Mouse (Mus musculus) retina, embryonic 14.5 days (tissue): Measurements from ENCODE around the gene Syngr1.

Experiments used
- DNase-seq: peaks from one replicate; pipeline ENCODE4 v3.0.0-alpha.2; 2015; ENCODE audit warnings: low spot score

Syngr1 gene

DNA sequence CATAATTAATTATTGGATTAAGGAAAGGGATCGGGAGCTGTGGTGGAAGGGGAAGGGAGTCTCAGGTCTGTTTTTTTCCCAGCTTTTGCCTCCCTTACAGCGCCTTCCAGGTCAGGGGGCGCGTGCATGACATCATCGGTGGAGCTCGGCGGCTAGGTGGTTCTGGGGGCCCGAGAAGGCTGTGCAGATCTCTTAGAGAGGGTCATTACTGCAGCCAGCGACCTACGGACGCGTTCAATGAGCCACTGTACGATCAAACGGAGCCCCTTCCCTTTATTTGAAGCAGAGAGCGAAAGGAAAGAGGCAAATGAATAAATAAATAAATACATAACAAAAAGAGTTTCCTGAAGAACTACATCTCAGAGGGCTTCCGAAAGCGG lies 403 bp upstream of the Syngr1 start:
- peak; percentile 48 for DNase-seq

- DNase-seq = no peak
These were observed 907 bp downstream of the Syngr1 start for GRCm38 (mm10) chr15:80092041-80092441.

- DNase-seq = no peak
These were observed 1.5 kb downstream of the Syngr1 start for GRCm38 (mm10) chr15:80092599-80092998.

GRCm38 (mm10) chr15:80094201-80094600 lies 3.1 kb downstream of the Syngr1 start:
- no peak for DNase-seq

GRCm38 (mm10) chr15:80095596-80095995 lies 4.5 kb downstream of the Syngr1 start:
- DNase-seq = no peak

- DNase-seq = no peak
These were observed 5.3 kb downstream of the Syngr1 start for GRCm38 (mm10) chr15:80096406-80096805.

DNA sequence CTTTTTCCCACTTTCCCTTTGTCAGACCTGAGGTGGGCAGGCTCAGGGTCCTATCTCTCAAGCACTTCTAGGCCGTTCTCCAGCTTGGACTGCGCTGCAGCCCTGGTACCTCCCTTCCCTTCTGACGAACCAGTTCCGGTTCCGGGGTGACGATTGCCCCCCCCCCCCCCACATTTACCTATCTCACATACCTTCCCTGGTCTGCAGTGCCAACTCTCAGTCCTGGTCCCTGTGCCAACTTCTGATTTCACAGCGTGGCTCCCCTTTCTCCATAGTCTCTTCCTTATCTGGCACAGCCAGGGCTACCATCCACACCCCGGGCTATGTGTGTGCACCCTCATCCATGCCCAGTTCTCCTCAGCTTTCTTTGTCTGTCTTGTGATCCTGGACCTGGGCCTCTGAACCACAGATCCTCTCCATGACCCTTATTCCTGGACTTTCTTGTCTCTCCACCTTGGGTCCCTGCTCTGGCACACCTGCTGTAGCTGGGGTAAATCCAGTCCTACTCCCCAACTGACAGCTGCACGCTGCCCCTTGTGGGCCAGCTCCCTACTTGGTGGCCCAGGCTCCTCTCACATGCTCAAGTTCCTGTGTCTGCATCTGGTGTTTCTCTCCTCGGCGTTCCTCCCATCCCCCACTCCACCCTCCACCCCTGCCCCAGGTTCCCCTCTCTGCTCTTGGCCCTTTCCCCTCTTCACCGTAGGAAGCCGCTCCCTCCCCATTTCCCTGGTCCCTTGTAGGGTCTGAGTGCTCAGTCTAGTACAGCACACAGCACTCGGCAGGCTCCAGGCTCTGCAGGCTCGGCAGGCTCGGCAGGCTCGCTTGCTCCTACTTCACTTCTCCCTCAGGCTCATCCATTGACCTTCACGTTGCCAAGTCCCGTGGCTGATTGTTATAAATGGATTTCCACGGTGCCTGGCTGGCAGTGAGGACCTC lies 6.1 kb downstream of the Syngr1 start:
- DNase-seq = peak; percentile 67

DNA sequence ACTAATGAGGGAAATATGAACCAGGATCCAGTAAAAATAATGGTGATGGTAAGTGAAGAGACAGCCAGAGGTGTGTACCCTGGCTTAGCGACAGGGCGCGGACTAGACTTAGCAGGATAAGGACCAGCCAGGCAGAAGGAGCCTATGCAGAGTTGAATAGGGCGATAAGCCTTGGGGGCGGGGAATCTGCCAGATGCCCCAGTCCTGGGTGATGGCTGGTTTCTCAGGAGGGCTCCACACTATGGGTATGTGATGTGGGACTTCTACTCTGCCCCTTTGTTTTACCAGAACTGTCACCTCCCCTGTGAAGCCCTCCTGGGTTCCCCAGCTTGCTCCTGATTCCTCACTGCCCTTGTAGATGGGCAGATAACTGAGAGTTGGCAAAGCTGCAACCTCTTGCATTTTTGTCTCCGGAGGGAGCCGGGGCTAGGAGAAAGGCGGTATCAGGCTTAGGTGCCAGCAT lies 6.9 kb downstream of the Syngr1 start:
- peak; percentile 52 for DNase-seq

DNA sequence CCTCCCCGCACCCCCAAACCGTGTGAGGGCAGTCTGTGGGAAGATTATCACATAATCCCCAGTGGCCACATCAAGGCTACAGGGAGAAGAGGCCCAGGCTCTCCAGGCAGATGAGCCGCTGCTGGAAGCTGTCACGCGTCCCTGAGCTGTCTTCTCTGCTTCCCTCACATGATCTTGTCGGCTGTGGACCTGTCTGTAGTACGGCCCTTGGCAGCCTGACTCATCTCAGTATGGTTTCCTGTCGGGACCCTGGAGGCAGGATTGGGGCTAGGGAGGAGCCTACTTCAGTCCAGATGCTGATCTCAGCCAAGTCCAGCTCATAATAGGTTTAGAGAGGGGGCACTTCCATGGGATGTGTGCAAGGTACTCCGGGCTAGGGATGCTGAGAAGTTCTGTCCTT lies 7.7 kb downstream of the Syngr1 start:
- DNase-seq = no peak

DNA sequence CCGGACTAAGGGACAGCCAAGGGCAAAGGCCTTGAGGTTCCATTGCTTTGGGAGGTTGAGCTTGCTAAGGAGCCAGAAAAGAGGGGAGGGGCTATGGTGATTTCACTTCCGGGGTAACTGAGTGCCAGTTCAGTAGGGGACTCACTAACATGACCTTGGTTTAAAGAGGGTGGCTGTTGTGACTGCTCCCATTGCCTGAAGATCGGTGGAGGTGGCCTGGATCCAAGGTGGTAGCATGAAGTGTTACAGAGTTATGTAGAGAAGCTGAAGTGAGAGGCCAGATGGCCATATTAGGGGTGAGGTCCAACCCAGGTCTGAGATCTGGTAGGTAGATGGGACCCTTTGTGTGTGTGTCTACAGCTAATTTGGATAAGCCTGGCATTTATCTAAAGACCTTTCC lies 8.3 kb downstream of the Syngr1 start:
- DNase-seq = no peak

- DNase-seq = no peak
These were observed 9.1 kb downstream of the Syngr1 start for GRCm38 (mm10) chr15:80100196-80100595.

GRCm38 (mm10) chr15:80100871-80101270 lies 9.7 kb downstream of the Syngr1 start:
- DNase-seq = no peak

DNA sequence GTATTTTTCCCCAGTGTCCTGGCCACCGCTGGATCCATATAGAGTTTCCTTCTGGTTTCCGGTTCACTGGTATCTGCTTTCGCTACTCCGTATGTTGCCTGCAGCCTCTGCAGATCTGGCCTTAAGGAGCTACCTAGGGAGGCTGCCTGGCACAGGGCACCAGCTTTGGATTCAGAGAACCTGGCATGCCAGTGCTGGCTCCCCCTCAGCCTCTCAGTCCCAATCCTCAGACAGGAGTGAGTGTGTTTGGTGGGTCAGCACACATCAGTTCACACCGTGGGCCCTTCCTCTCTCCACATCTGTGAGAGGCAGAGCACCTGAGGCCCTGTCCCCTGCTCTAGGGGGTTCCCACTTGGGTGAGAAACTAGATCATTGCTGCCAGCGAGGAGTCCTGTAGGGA lies 10.4 kb downstream of the Syngr1 start:
- DNase-seq = no peak

DNA sequence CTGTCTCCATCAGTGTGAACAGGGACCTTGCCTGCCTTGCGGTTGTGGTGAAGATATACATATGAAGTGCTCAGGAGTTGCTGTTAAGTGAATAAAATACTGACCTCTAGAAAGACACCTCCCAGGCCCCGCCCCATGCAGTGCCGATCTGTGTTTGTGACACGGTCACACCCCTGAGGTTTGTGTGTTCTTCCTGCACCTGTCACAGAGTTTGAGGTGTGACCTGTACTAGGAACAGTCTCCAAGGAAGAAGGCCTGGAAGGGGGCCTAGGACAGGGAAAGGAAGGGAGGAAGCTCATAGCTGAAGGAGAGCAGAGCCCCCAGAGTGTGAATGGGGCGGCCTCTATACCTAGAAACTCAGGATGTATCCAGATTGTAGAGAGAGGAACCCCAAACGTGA lies 11.4 kb downstream of the Syngr1 start:
- no peak for DNase-seq

- no peak for DNase-seq
These were observed 14.6 kb downstream of the Syngr1 start for GRCm38 (mm10) chr15:80105490-80106410.

DNA sequence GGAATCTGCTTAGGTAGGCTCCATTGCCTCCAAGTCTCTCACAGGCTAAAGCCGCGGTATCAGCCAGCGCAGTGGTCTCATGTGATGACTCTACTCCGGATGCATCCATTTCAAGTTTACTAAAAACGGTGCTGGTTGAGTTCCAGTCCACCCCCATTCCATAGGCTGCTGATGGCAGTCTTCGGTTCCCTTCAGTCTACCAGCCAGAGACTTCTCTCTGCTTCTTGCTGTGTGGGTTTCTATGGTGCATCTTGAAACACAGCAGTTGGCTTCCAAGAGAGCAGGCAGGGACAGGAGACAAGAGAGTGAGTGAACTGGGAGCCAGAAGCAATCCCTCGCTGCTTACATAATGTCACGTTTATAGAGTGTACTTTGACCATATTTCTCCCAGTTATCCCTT lies 16.0 kb downstream of the Syngr1 start:
- no peak for DNase-seq

- DNase-seq = no peak
These were observed 16.4 kb downstream of the Syngr1 start for GRCm38 (mm10) chr15:80107575-80107974.

- no peak for DNase-seq
These were observed 20.3 kb downstream of the Syngr1 start for GRCm38 (mm10) chr15:80111436-80111835.

GRCm38 (mm10) chr15:80112499-80112898 lies 21.4 kb downstream of the Syngr1 start:
- peak; percentile 24 for DNase-seq

GRCm38 (mm10) chr15:80114414-80114813 lies 23.3 kb downstream of the Syngr1 start:
- DNase-seq = no peak

GRCm38 (mm10) chr15:80115256-80115655 lies 24.1 kb downstream of the Syngr1 start:
- DNase-seq = no peak

GRCm38 (mm10) chr15:80115866-80116794 lies 25.0 kb downstream of the Syngr1 start:
- no peak for DNase-seq
